Mouse (Mus musculus) c-Kit-negative CD71-positive TER-119-positive erythroid progenitor cells, embryonic 14.5 days (primary cell): ENCODE measurements at regions not wholly inside any gene's neighbourhood (a gene's known extent, or its start where the extent isn't known, plus 50 kb on each side); places are given as distances from the start of the nearest gene placed in this dataset.

ENCODE experiments used
- DNase-seq: peaks from one replicate; pipeline ENCODE4 v3.0.0-alpha.2; 2013; ENCODE audit warnings: low read depth, low spot score

DNA sequence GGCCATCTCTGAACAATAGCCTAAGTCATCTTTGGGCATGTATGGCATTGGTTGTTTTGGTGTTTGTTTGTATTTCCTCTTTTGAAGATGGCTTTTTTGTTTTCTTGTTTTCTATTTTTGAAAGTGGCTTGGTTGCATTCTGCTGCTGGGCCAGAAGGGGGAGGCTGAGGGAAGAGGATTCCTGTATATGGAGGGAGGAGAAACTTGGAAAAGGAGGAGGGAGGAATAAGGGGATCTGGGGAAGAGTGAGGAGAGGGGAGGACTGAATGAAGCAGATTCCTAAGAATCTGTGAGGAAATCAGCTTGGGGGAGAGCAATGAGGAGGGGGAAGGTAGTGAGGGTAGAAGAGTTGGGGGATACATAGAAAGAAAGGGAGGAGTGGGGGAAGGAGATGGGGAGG is 290.0 kb upstream of the Zfp703 start:
- no peak for DNase-seq

GRCm38 (mm10) chr8:26688035-26688434 is 289.1 kb upstream of the Zfp703 start:
- no peak for DNase-seq

DNA sequence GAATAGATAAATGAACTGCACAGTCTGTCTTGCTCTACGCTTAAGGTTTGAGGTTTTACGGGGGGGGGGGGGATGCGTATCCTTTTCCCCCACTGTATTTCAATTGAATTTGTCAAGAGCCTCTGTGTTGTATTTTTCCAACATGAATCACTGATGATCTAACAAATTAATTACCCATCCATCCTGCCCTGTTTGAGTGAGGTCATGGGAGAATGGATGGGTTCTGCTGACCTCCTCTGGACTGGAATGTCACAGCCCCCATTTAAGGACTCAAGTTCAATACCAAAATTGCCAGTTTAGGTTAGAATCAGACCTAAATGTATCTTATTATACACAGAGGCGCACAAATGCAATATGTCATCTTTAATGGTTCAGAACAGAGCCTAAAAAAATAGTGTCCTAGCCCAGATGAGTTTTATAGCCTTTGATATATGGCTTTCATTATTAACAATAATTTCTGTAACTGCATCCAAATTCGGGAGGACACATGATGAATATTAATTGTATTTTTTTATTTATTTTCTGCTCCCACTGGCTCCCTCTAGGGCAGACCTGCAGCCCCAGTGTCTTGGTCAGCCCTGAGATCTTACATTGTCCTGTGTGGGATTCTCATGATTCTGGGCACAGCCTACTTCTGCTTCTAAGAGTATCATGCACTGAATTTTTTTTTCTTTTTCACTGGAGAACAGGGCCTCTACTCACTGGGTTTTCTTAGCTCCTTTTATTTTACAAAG is 288.2 kb upstream of the Zfp703 start:
- DNase-seq: no peak

GRCm38 (mm10) chr8:26689479-26690177 is 287.5 kb upstream of the Zfp703 start:
- no peak for DNase-seq

- no peak for DNase-seq
Measured at GRCm38 (mm10) chr8:26690178-26690735, 286.9 kb upstream of the Zfp703 start.

DNA sequence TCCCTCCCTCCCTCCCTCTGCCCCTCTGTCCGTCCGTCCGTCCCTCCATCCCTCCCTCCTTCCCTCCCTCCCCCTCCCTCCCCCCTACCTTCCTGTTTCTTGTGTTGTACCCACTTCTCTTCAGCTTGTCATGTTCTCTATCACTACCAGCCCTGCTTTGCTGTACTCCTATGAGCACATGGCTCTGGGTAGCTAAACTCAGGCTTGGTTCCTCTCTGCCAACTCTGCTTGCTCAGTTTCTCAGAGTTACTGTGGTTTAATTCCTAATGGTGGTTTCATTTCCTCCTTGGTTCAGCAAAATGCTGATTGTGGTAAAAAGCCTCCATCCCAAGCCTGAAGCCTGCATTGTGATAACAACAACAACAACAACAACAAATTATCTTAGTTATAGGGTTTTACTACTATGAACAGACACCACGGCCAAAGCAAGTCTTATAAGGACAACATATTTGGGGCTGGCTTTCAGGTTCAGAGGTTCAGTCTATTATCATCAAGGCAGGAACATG is 279.5 kb upstream of the Zfp703 start:
- no peak for DNase-seq

- DNase-seq: no peak
Measured at GRCm38 (mm10) chr8:26698580-26698979, 278.5 kb upstream of the Zfp703 start.

DNA sequence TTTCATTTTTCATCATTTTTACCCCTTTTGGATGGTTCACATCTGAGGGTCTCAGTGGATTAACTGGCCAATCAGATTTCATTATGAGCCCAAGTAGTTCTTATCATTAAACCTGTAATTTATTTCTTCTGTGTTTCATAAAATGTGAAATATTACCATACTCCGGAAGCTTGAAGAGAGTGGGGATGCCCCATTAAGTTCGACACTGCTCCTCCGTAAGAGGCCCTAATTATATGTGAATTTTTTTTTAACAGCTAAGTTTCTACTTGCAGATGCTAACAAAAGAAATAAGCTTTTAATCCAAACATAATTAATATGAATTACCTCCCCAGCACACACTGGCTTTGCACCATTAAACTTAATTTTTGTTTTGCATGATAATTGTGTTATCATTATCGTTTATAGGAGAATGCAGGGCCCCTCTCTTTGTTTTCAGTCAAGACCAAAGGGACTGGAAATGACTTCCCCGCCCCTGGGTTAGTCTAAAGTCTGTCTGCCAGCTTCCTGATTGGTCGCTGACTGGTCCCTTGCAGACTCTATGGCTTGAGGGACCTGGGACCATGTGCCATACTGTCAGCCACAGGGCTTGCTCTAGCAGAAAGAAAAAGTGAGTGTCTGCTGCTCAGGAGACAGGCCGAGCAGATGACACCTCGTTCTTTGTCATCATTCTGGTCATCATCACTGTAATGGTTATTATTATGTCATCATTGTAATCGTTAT is 270.9 kb upstream of the Zfp703 start:
- DNase-seq: no peak

- no peak for DNase-seq
Measured at GRCm38 (mm10) chr8:26706768-26707156, 270.4 kb upstream of the Zfp703 start.

- DNase-seq: no peak
Measured at GRCm38 (mm10) chr8:26713836-26714235, 263.3 kb upstream of the Zfp703 start.

GRCm38 (mm10) chr8:26714714-26715113 is 262.4 kb upstream of the Zfp703 start:
- DNase-seq: no peak

DNA sequence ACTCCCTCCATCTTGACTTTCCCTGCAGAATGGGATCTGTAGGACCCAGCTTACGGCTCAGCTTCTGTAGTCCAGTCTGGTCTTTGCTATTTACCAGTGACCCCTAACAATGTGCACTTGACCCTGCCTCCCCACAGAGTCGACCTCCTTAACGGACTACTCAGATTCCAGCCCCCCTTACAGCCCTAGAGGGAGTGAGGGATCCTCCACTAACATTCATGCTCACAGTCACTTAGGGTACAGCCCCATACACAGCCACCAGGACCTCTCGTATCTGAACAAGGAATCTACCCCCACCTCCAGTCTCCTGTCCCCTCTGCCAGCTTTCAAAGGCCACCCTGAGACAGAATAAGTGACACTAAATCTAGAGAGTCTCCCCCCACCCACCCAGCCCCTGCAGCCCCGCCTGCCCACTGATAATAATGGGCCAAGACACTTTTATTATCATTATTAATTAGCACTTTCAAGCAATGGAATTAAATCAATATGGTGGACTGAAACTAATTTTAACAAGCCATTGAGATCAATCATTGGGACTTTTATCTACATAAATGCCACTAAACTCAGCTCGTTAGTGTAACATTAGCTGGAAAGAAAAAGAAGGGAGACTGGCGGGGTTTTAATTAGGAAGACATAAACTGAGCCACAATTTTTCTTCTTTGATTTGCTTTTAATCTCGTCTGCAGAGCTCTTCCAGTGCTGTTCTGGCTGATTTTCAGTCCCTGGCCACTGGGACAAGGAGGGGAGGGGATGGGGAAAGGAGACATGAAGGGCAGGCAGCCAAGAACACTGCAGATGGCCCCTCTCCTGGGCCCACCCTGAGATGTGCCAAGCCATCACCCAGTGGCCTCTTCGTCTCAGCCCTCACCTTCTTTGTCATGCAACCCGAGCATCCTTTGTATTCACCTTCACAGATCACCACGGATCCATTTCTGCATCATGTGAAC is 258.4 kb upstream of the Zfp703 start:
- DNase-seq: no peak

DNA sequence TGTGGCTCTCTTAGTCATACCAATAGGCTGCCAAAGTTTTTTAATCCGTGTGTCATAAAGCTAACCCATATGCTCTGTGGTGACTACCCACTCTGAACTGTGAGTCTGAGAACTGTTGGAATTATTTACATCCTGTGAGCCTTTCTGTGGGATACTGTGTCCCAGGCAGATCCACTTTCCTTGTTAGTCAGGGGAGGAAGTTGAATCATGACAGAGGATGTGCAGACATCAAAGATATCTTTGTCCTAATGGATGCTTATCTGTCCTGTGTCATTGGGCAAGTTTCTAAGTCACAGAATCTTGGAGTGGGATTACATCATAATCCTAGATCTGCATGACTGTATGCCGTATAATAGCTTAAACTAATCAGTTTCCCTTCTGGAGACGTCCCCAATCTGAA is 254.4 kb upstream of the Zfp703 start:
- DNase-seq: no peak

GRCm38 (mm10) chr8:26724628-26725027 is 252.5 kb upstream of the Zfp703 start:
- no peak for DNase-seq

GRCm38 (mm10) chr8:26725521-26725920 is 251.6 kb upstream of the Zfp703 start:
- DNase-seq: no peak

GRCm38 (mm10) chr8:26729351-26729750 is 247.8 kb upstream of the Zfp703 start:
- DNase-seq: no peak

DNA sequence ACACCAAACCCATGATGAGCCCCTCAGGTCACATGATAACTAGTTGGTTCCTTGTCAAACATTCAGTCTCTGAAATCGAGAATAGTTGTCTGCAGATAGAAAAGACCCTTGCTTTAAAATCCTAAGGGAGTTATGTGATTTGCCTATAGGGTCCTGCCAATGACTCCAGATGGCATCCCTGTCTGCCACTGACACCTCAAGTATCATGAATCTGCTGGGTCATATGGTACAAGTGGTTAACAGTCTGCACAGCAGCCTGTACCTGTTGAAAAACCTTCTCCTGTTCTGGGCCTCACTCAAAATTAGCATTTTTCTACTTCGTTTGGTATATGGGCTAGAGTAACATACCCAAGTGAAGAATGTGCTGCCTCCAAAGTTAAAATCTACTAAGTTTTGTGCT is 246.0 kb upstream of the Zfp703 start:
- no peak for DNase-seq

DNA sequence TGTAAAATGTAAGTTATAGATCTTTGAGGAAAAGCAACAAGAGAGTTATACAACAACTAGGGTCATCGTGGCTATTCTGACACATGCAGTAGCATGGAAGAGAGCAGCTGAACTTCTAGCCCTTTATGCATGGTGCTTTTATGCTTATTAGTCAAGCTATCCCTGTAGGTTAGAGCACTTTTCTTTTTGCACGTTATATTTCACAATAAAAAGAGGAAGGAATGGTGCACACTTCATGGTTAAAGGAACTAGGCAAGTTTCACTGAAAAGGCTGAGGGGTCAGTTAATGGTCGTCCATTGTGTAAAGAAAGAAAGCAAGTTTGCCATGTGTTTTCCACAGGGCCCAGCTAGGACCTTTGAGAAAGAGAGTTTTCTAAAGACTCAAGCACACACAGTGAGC is 232.7 kb upstream of the Zfp703 start:
- DNase-seq: no peak

DNA sequence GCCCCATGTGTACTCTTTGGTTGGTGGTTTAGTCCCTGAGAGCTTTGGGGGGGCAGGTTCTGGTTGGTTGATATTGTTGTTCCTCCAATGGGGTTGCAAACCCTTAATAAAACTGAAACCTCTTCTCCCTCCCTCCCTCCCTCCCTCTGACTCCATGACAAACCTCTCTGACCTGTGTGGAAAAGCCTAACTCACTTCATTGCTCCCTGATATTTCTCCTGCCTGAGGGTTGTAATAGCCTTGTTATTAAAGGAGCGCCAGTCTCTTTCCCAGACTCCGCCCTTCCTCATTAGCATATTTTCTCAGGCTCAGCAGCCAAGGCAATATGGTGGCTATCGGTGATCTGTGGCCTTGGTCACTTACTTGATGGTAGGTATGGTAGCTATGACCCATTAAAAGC is 230.3 kb upstream of the Zfp703 start:
- DNase-seq: no peak

- no peak for DNase-seq
Measured at GRCm38 (mm10) chr8:26747241-26747972, 229.7 kb upstream of the Zfp703 start.
